In the genomic region with DNA sequence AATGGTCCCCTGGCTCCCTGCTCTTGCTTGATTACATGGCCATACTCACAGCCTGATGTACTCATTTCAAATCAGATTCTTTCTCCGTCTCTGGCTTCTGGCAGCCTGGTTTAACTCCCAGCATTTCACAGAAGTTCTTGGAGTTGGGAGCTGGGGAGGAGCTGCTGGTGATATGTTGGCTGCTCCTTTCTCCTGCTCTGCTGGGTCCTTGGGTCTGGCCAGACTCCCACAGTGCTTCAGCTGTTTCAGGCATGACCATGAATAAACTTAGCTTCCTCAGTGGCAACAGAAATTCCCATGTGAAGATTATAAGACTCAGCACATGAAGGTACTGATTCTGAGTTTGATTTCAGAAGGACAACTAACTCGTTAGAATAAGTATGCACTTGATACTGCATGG, we compare ENCODE assay signal across 21 mouse cellular contexts.
A peak's percentile ranks its signal among the peaks of the same experiment; 100 is the strongest.
DNase-seq lines count a peak whose midpoint lies in the region; ATAC-seq and TF ChIP-seq lines count a peak whose summit lies in the region.
"Had no signal": no experiment of that assay in that cellular context is flagged by ENCODE, and none has a peak within 500 bp of the region (broad histone marks: within the 10 kb centered on the region; RNA-seq: fewer than 3 reads in every experiment).

No protein-coding gene starts in this region.

- H3K27me3 ChIP-seq in heart, embryonic 12.5 days (replicated peaks) = no peaks in the 10 kb centered on the region
- no peaks in the 10 kb centered on the region for H3K27me3 ChIP-seq in lung, embryonic 14.5 days (ENCODE audit: insufficient read depth, low read length)
- H3K27me3 ChIP-seq: embryonic facial prominence, embryonic 13.5 days; hindbrain, embryonic 13.5 days; stomach, embryonic 15.5 days had no signal

- peak; percentile 52 to 76 for DNase-seq in cerebellum, postnatal 14 days
- peak; percentile 92 for DNase-seq in heart, adult 11 months
- peak; percentile 17 for DNase-seq in lung, embryonic 14.5 days
- DNase-seq in lung, adult 18-20 months = no peak
- peak; percentile 7 for DNase-seq in lung, postnatal 36 days
- DNase-seq in adrenal gland, adult (ENCODE audit: inconsistent age in 2 of 2, low spot score in 1 of 2) = no peak
- DNase-seq: adrenal gland, postnatal 14 days; cerebellum, adult 8-10 months; kidney, adult 18-20 months; kidney, postnatal 4 days; liver; right cerebral cortex, postnatal 4 days had no signal

- no peaks in the 10 kb centered on the region for H3K9me3 ChIP-seq in heart, embryonic 12.5 days (replicated peaks)
- H3K9me3 ChIP-seq in lung, embryonic 14.5 days (ENCODE audit: low read depth, low read length) = no peaks in the 10 kb centered on the region
- H3K9me3 ChIP-seq: embryonic facial prominence, embryonic 13.5 days; hindbrain, embryonic 13.5 days; liver, embryonic 15.5 days; stomach, embryonic 15.5 days had no signal

- H3K27ac ChIP-seq in heart, embryonic 12.5 days (ENCODE audit: poor library complexity, severe bottlenecking) = no peak overlapping the region
- no peak overlapping the region for H3K27ac ChIP-seq in lung, embryonic 14.5 days (ENCODE audit: low read depth)
- H3K27ac ChIP-seq: embryonic facial prominence, embryonic 13.5 days; hindbrain, embryonic 13.5 days; liver, embryonic 15.5 days; stomach, embryonic 15.5 days had no signal

- ATAC-seq in cerebellum, adult (ENCODE audit: insufficient number of reproducible peaks, low FRiP score, low TSS enrichment) = no peak
- no peak for ATAC-seq in heart, embryonic 12.5 days (ENCODE audit: insufficient number of reproducible peaks, low FRiP score)
- ATAC-seq in lung, embryonic 14.5 days (ENCODE audit: insufficient read depth) = no peak
- ATAC-seq: forebrain, embryonic 14.5 days; inflammation-experienced regulatory T-cells, adult 6 months had no signal

- no peak overlapping the region for H3K9ac ChIP-seq in heart, embryonic 12.5 days
- H3K9ac ChIP-seq in lung, embryonic 14.5 days = no peak overlapping the region
- H3K9ac ChIP-seq: embryonic facial prominence, embryonic 13.5 days; hindbrain, embryonic 13.5 days; liver, embryonic 15.5 days; stomach, embryonic 15.5 days had no signal

- H3K4me1 ChIP-seq in heart, embryonic 12.5 days (replicated peaks) = peaks cover 25% of the 10 kb centered on the region
- peaks cover 7% of the 10 kb centered on the region; the same call in 1 of the 2 replicates for H3K4me1 ChIP-seq in lung, embryonic 14.5 days (ENCODE audit: insufficient read depth)
- H3K4me1 ChIP-seq: liver, embryonic 15.5 days had no signal

- no peak for TF ChIP-seq CTCF in lung, embryonic 14.5 days (IDR thresholded peaks at IDR 0.05; ENCODE audit: low read depth)

- H3K36me3 ChIP-seq in heart, embryonic 12.5 days = no peaks in the 10 kb centered on the region
- no peaks in the 10 kb centered on the region for H3K36me3 ChIP-seq in lung, embryonic 14.5 days (ENCODE audit: insufficient read depth)
- H3K36me3 ChIP-seq: embryonic facial prominence, embryonic 13.5 days; hindbrain, embryonic 13.5 days; liver, embryonic 15.5 days; stomach, embryonic 15.5 days had no signal

- 56% methylated on average over 2 of the region's 2 CpGs for WGBS in heart, embryonic 12.5 days
- 72% methylated on average over 2 of the region's 2 CpGs for WGBS in lung, embryonic 14.5 days

- no peak overlapping the region for H3K4me3 ChIP-seq in heart, embryonic 12.5 days
- no peak overlapping the region for H3K4me3 ChIP-seq in lung, embryonic 14.5 days (ENCODE audit: low read depth, low read length)
- H3K4me3 ChIP-seq: embryonic facial prominence, embryonic 13.5 days; hindbrain, embryonic 13.5 days; liver, embryonic 15.5 days; stomach, embryonic 15.5 days had no signal

- no peak overlapping the region for H3K4me2 ChIP-seq in heart, embryonic 12.5 days
- no peak overlapping the region for H3K4me2 ChIP-seq in lung, embryonic 14.5 days
- H3K4me2 ChIP-seq: embryonic facial prominence, embryonic 13.5 days; hindbrain, embryonic 13.5 days; liver, embryonic 15.5 days; midbrain, embryonic 11.5 days; stomach, embryonic 15.5 days had no signal

Comparison
In these comparisons a context has a peak if more than half of its experiments do, and no peak if none do; other contexts are left out.
1. DNase-seq: peak in cerebellum, postnatal 14 days (2 of 2), heart, adult 11 months (single experiment), lung, embryonic 14.5 days (single experiment) and lung, postnatal 36 days (single experiment); none in lung, adult 18-20 months (0 of 2) and adrenal gland, adult (0 of 2).